Mouse (Mus musculus): ENCODE data around the gene Ccnb2. TPM values are rescaled to one million over a fixed set of nuclear protein-coding genes. Genes with fewer than 3 reads are reported as not detected.
A peak's percentile ranks its signal among the peaks of the same experiment; 100 is the strongest.

Ccnb2 gene
- polyA plus RNA-seq, 1 experiment from 2014 or later = 255 TPM

GRCm38 (mm10) chr9:70409743-70410142, 11.6 kb downstream of the Ccnb2 start:
- Histone ChIP-seq H3K9me3 (ENCODE audit: control insufficient read depth, low read length) (no peaks in the 10 kb centered on the region), H3K27me3 (ENCODE audit: control insufficient read depth, insufficient read depth, low read length) (no peaks in the 10 kb centered on the region), H3K4me2 (ENCODE audit: low read depth, severe bottlenecking) (no peak overlapping the region), H3K4me1 (ENCODE audit: control insufficient read depth, insufficient read depth, low read length) (no peaks in the 10 kb centered on the region), H3K27ac (replicated peaks; ENCODE audit: low read depth, low read length) (no peak overlapping the region), H3K9ac (ENCODE audit: low read length) (no peak overlapping the region), H3K4me3 (ENCODE audit: low read depth, low read length) (no peak overlapping the region), H3K36me3 (ENCODE audit: control insufficient read depth, insufficient read depth, low read length) (peaks cover 32% of the 10 kb centered on the region)
- WGBS = 97% methylated on average over 8 of the region's 8 CpGs
- DNase-seq (ENCODE audit: low spot score) (no peak), ATAC-seq (ENCODE audit: insufficient number of reproducible peaks, low FRiP score, low TSS enrichment, low read depth) (no peak)

GRCm38 (mm10) chr9:70408791-70409190, 12.6 kb downstream of the Ccnb2 start:
- Histone ChIP-seq H3K4me3 (ENCODE audit: low read depth, low read length) (no peak overlapping the region), H3K9me3 (ENCODE audit: control insufficient read depth, low read length) (no peaks in the 10 kb centered on the region), H3K27ac (replicated peaks; ENCODE audit: low read depth, low read length) (no peak overlapping the region), H3K9ac (ENCODE audit: low read length) (no peak overlapping the region), H3K36me3 (ENCODE audit: control insufficient read depth, insufficient read depth, low read length) (peaks cover 30% of the 10 kb centered on the region), H3K4me2 (ENCODE audit: low read depth, severe bottlenecking) (no peak overlapping the region), H3K27me3 (ENCODE audit: control insufficient read depth, insufficient read depth, low read length) (no peaks in the 10 kb centered on the region), H3K4me1 (ENCODE audit: control insufficient read depth, insufficient read depth, low read length) (no peaks in the 10 kb centered on the region)
- DNase-seq (ENCODE audit: low spot score) (no peak), ATAC-seq (ENCODE audit: insufficient number of reproducible peaks, low FRiP score, low TSS enrichment, low read depth) (no peak)
- WGBS = 92% methylated on average over 3 of the region's 3 CpGs

- 87% methylated on average over 3 of the region's 3 CpGs for WGBS
- DNase-seq (ENCODE audit: low spot score) (no peak), ATAC-seq (ENCODE audit: insufficient number of reproducible peaks, low FRiP score, low TSS enrichment, low read depth) (no peak)
- Histone ChIP-seq H3K4me3 (ENCODE audit: low read depth, low read length) (no peak overlapping the region), H3K9me3 (ENCODE audit: control insufficient read depth, low read length) (no peaks in the 10 kb centered on the region), H3K27ac (replicated peaks; ENCODE audit: low read depth, low read length) (no peak overlapping the region), H3K9ac (ENCODE audit: low read length) (no peak overlapping the region), H3K4me2 (ENCODE audit: low read depth, severe bottlenecking) (no peak overlapping the region), H3K36me3 (ENCODE audit: control insufficient read depth, insufficient read depth, low read length) (peaks cover 21% of the 10 kb centered on the region), H3K27me3 (ENCODE audit: control insufficient read depth, insufficient read depth, low read length) (no peaks in the 10 kb centered on the region), H3K4me1 (ENCODE audit: control insufficient read depth, insufficient read depth, low read length) (no peaks in the 10 kb centered on the region)
Observed at GRCm38 (mm10) chr9:70406596-70406995, 14.8 kb downstream of the Ccnb2 start.

GRCm38 (mm10) chr9:70401937-70402539, 19.3 kb downstream of the Ccnb2 start:
- peaks cover 2% of the 10 kb centered on the region; the same call in 1 of the 2 replicates for H3K36me3 ChIP-seq (ENCODE audit: control insufficient read depth, insufficient read depth, low read length)
- DNase-seq (ENCODE audit: low spot score) (no peak), ATAC-seq (ENCODE audit: insufficient number of reproducible peaks, low FRiP score, low TSS enrichment, low read depth) (no peak)
- no peak overlapping the region for H3K4me3 ChIP-seq (ENCODE audit: low read depth, low read length)
- H3K9me3 ChIP-seq (ENCODE audit: control insufficient read depth, low read length) = no peaks in the 10 kb centered on the region
- H3K27me3 ChIP-seq (ENCODE audit: control insufficient read depth, insufficient read depth, low read length) = no peaks in the 10 kb centered on the region
- H3K4me2 ChIP-seq (ENCODE audit: low read depth, severe bottlenecking) = no peak overlapping the region
- H3K9ac ChIP-seq (ENCODE audit: low read length) = no peak overlapping the region
- WGBS = 93% methylated on average over 8 of the region's 8 CpGs
- H3K4me1 ChIP-seq (ENCODE audit: control insufficient read depth, insufficient read depth, low read length) = no peaks in the 10 kb centered on the region
- no peak overlapping the region for H3K27ac ChIP-seq (replicated peaks; ENCODE audit: low read depth, low read length)

- no peaks in the 10 kb centered on the region for H3K36me3 ChIP-seq (ENCODE audit: control insufficient read depth, insufficient read depth, low read length)
- no peaks in the 10 kb centered on the region for H3K9me3 ChIP-seq (ENCODE audit: control insufficient read depth, low read length)
- H3K9ac ChIP-seq (ENCODE audit: low read length) = no peak overlapping the region
- no peak for ATAC-seq (ENCODE audit: insufficient number of reproducible peaks, low FRiP score, low TSS enrichment, low read depth)
- no peak overlapping the region for H3K4me3 ChIP-seq (ENCODE audit: low read depth, low read length)
- WGBS = 89% methylated on average over 2 of the region's 2 CpGs
- no peak for DNase-seq (ENCODE audit: low spot score)
- no peaks in the 10 kb centered on the region for H3K27me3 ChIP-seq (ENCODE audit: control insufficient read depth, insufficient read depth, low read length)
- no peak overlapping the region for H3K27ac ChIP-seq (replicated peaks; ENCODE audit: low read depth, low read length)
- H3K4me2 ChIP-seq (ENCODE audit: low read depth, severe bottlenecking) = no peak overlapping the region
- H3K4me1 ChIP-seq (ENCODE audit: control insufficient read depth, insufficient read depth, low read length) = no peaks in the 10 kb centered on the region
Observed at GRCm38 (mm10) chr9:70396083-70396482, 25.3 kb downstream of the Ccnb2 start.

- Histone ChIP-seq H3K4me1 (ENCODE audit: control insufficient read depth, insufficient read depth, low read length) (no peaks in the 10 kb centered on the region), H3K4me2 (ENCODE audit: low read depth, severe bottlenecking) (no peak overlapping the region), H3K9me3 (ENCODE audit: control insufficient read depth, low read length) (no peaks in the 10 kb centered on the region), H3K4me3 (ENCODE audit: low read depth, low read length) (no peak overlapping the region), H3K36me3 (ENCODE audit: control insufficient read depth, insufficient read depth, low read length) (no peaks in the 10 kb centered on the region), H3K9ac (ENCODE audit: low read length) (no peak overlapping the region), H3K27me3 (ENCODE audit: control insufficient read depth, insufficient read depth, low read length) (no peaks in the 10 kb centered on the region), H3K27ac (replicated peaks; ENCODE audit: low read depth, low read length) (no peak overlapping the region)
- DNase-seq (ENCODE audit: low spot score) (peak; percentile 36), ATAC-seq (ENCODE audit: insufficient number of reproducible peaks, low FRiP score, low TSS enrichment, low read depth) (no peak)
- 85% methylated on average over 12 of the region's 12 CpGs for WGBS
Observed at GRCm38 (mm10) chr9:70395617-70396016, 25.7 kb downstream of the Ccnb2 start.

GRCm38 (mm10) chr9:70392563-70392907, 28.8 kb downstream of the Ccnb2 start:
- H3K27ac ChIP-seq (replicated peaks; ENCODE audit: low read depth, low read length) = no peak overlapping the region
- DNase-seq (ENCODE audit: low spot score) (peak; percentile 68), ATAC-seq (ENCODE audit: insufficient number of reproducible peaks, low FRiP score, low TSS enrichment, low read depth) (peak; percentile 17; the same call in 1 of the 2 replicates)

GRCm38 (mm10) chr9:70391660-70392562, 29.4 kb downstream of the Ccnb2 start:
- no peak overlapping the region for H3K27ac ChIP-seq (replicated peaks; ENCODE audit: low read depth, low read length)
- no peaks in the 10 kb centered on the region for H3K9me3 ChIP-seq (ENCODE audit: control insufficient read depth, low read length)
- DNase-seq (ENCODE audit: low spot score) (no peak), ATAC-seq (ENCODE audit: insufficient number of reproducible peaks, low FRiP score, low TSS enrichment, low read depth) (0 out of 2 replicates have a peak, but pooled peaks have one; percentile 13)
- no peak overlapping the region for H3K4me3 ChIP-seq (ENCODE audit: low read depth, low read length)
- WGBS = 67% methylated on average over 12 of the region's 12 CpGs
- H3K9ac ChIP-seq (ENCODE audit: low read length) = no peak overlapping the region
- no peaks in the 10 kb centered on the region for H3K36me3 ChIP-seq (ENCODE audit: control insufficient read depth, insufficient read depth, low read length)
- no peaks in the 10 kb centered on the region for H3K4me1 ChIP-seq (ENCODE audit: control insufficient read depth, insufficient read depth, low read length)
- no peaks in the 10 kb centered on the region for H3K27me3 ChIP-seq (ENCODE audit: control insufficient read depth, insufficient read depth, low read length)
- H3K4me2 ChIP-seq (ENCODE audit: low read depth, severe bottlenecking) = no peak overlapping the region

More at GRCm38 (mm10) chr9:70392563-70392907, 28.8 kb downstream of the Ccnb2 start:
- no peaks in the 10 kb centered on the region for H3K9me3 ChIP-seq (ENCODE audit: control insufficient read depth, low read length)
- no peaks in the 10 kb centered on the region for H3K36me3 ChIP-seq (ENCODE audit: control insufficient read depth, insufficient read depth, low read length)
- no peaks in the 10 kb centered on the region for H3K27me3 ChIP-seq (ENCODE audit: control insufficient read depth, insufficient read depth, low read length)
- no peak overlapping the region for H3K9ac ChIP-seq (ENCODE audit: low read length)
- WGBS = 6% methylated on average over 6 of the region's 6 CpGs
- no peak overlapping the region for H3K4me3 ChIP-seq (ENCODE audit: low read depth, low read length)
- no peaks in the 10 kb centered on the region for H3K4me1 ChIP-seq (ENCODE audit: control insufficient read depth, insufficient read depth, low read length)
- H3K4me2 ChIP-seq (ENCODE audit: low read depth, severe bottlenecking) = no peak overlapping the region

All from limb, embryonic 11.5 days (tissue).